Mouse (Mus musculus): ENCODE measurements around the gene Rbm4b. TPM values are rescaled to one million over a fixed set of nuclear protein-coding genes. Genes with fewer than 3 reads are reported as not detected.
"Not testable (repeated sequence)": the region's sequence is repeated elsewhere in the genome, so short reads cannot be mapped to it uniquely, and the experiment has no call there.

The Rbm4b gene
- polyA plus RNA-seq, 1 experiment from 2014 or later = 41.1 TPM

- Histone ChIP-seq H3K9ac (ENCODE audit: low read depth, low read length) (no peak overlapping the region), H3K27ac (replicated peaks; ENCODE audit: low read depth, low read length) (no peak overlapping the region), H3K9me3 (ENCODE audit: control insufficient read depth, low read length) (no peaks in the 10 kb centered on the region), H3K4me3 (ENCODE audit: low read depth, low read length) (no peak overlapping the region), H3K36me3 (ENCODE audit: control insufficient read depth, insufficient read depth, low read length) (no peaks in the 10 kb centered on the region; the same call in 1 of the 2 replicates), H3K27me3 (replicated peaks; ENCODE audit: control insufficient read depth, insufficient read depth, low read length) (no peaks in the 10 kb centered on the region), H3K4me1 (ENCODE audit: control insufficient read depth, insufficient read depth, low read length) (no peaks in the 10 kb centered on the region), H3K4me2 (ENCODE audit: low read depth, low read length) (no peak overlapping the region)
- WGBS = 82% methylated on average over 10 of the region's 10 CpGs
- DNase-seq (ENCODE audit: low spot score) (no peak), ATAC-seq (ENCODE audit: low read depth) (no peak)
Observed at GRCm38 (mm10) chr19:4748493-4748892, 7.8 kb upstream of the Rbm4b start.

- Histone ChIP-seq H3K36me3 (ENCODE audit: control insufficient read depth, insufficient read depth, low read length) (no peaks in the 10 kb centered on the region; the same call in 1 of the 2 replicates), H3K9me3 (ENCODE audit: control insufficient read depth, low read length) (no peaks in the 10 kb centered on the region), H3K4me3 (ENCODE audit: low read depth, low read length) (no peak overlapping the region), H3K4me2 (ENCODE audit: low read depth, low read length) (no peak overlapping the region), H3K27me3 (replicated peaks; ENCODE audit: control insufficient read depth, insufficient read depth, low read length) (no peaks in the 10 kb centered on the region), H3K4me1 (ENCODE audit: control insufficient read depth, insufficient read depth, low read length) (no peaks in the 10 kb centered on the region), H3K27ac (replicated peaks; ENCODE audit: low read depth, low read length) (no peak overlapping the region), H3K9ac (ENCODE audit: low read depth, low read length) (no peak overlapping the region)
- no peak for DNase-seq (ENCODE audit: low spot score)
- 74% methylated on average over 6 of the region's 6 CpGs for WGBS
- no peak for ATAC-seq (ENCODE audit: low read depth)
Observed at GRCm38 (mm10) chr19:4749975-4750374, 6.3 kb upstream of the Rbm4b start.

- H3K4me3 ChIP-seq (ENCODE audit: low read depth, low read length) = peak overlapping the region; percentile 58
- H3K4me2 ChIP-seq (ENCODE audit: low read depth, low read length) = peak overlapping the region; percentile 75
- ATAC-seq (ENCODE audit: low read depth) (peak; percentile 79), DNase-seq (ENCODE audit: low spot score) (peak; percentile 94)
- H3K27ac ChIP-seq (replicated peaks; ENCODE audit: low read depth, low read length) = peak overlapping the region; percentile 90
- no peaks in the 10 kb centered on the region for H3K27me3 ChIP-seq (replicated peaks; ENCODE audit: control insufficient read depth, insufficient read depth, low read length)
- WGBS = 1% methylated on average over 10 of the region's 10 CpGs
- H3K9me3 ChIP-seq (ENCODE audit: control insufficient read depth, low read length) = no peaks in the 10 kb centered on the region
- H3K36me3 ChIP-seq (ENCODE audit: control insufficient read depth, insufficient read depth, low read length) = peaks cover 24% of the 10 kb centered on the region
- H3K4me1 ChIP-seq (ENCODE audit: control insufficient read depth, insufficient read depth, low read length) = peaks cover 23% of the 10 kb centered on the region
- peak overlapping the region; percentile 62 for H3K9ac ChIP-seq (ENCODE audit: low read depth, low read length)
Observed at GRCm38 (mm10) chr19:4755565-4756192, 618 bp upstream of the Rbm4b start.

- Histone ChIP-seq H3K36me3 (ENCODE audit: control insufficient read depth, insufficient read depth, low read length) (peaks cover 37% of the 10 kb centered on the region), H3K27me3 (replicated peaks; ENCODE audit: control insufficient read depth, insufficient read depth, low read length) (no peaks in the 10 kb centered on the region), H3K9ac (ENCODE audit: low read depth, low read length) (peak overlapping the region; percentile 80), H3K9me3 (ENCODE audit: control insufficient read depth, low read length) (no peaks in the 10 kb centered on the region), H3K4me2 (ENCODE audit: low read depth, low read length) (peak overlapping the region; percentile 75), H3K4me1 (ENCODE audit: control insufficient read depth, insufficient read depth, low read length) (peaks cover 23% of the 10 kb centered on the region), H3K27ac (replicated peaks; ENCODE audit: low read depth, low read length) (peak overlapping the region; percentile 90; the same call in 1 of the 2 replicates), H3K4me3 (ENCODE audit: low read depth, low read length) (peak overlapping the region; percentile 58)
- ATAC-seq (ENCODE audit: low read depth) (no peak), DNase-seq (ENCODE audit: low spot score) (no peak)
- WGBS = 9% methylated on average over 9 of the region's 9 CpGs
Observed at GRCm38 (mm10) chr19:4756921-4757320, 624 bp downstream of the Rbm4b start.

GRCm38 (mm10) chr19:4760544-4760943 lies 4.2 kb downstream of the Rbm4b start:
- Histone ChIP-seq H3K4me1 (ENCODE audit: control insufficient read depth, insufficient read depth, low read length) (peaks cover 23% of the 10 kb centered on the region), H3K36me3 (ENCODE audit: control insufficient read depth, insufficient read depth, low read length) (peaks cover 72% of the 10 kb centered on the region)
- not testable (repeated sequence) for H3K9me3 ChIP-seq (ENCODE audit: control insufficient read depth, low read length); ATAC-seq (ENCODE audit: low read depth); H3K27me3 ChIP-seq (replicated peaks; ENCODE audit: control insufficient read depth, insufficient read depth, low read length); DNase-seq (ENCODE audit: low spot score); H3K9ac ChIP-seq (ENCODE audit: low read depth, low read length); H3K4me3 ChIP-seq (ENCODE audit: low read depth, low read length); H3K27ac ChIP-seq (replicated peaks; ENCODE audit: low read depth, low read length); H3K4me2 ChIP-seq (ENCODE audit: low read depth, low read length)
- WGBS = 86% methylated on average over 8 of the region's 8 CpGs

GRCm38 (mm10) chr19:4762876-4763275 lies 6.6 kb downstream of the Rbm4b start:
- peaks cover 88% of the 10 kb centered on the region for H3K36me3 ChIP-seq (ENCODE audit: control insufficient read depth, insufficient read depth, low read length)
- peaks cover 18% of the 10 kb centered on the region for H3K4me1 ChIP-seq (ENCODE audit: control insufficient read depth, insufficient read depth, low read length)
- DNase-seq (ENCODE audit: low spot score) = peak; percentile 5
- H3K9me3 ChIP-seq (ENCODE audit: control insufficient read depth, low read length) = no peaks in the 10 kb centered on the region
- no peak for ATAC-seq (ENCODE audit: low read depth)
- H3K4me3 ChIP-seq (ENCODE audit: low read depth, low read length) = no peak overlapping the region
- WGBS = 67% methylated on average over 1 of the region's 1 CpGs
- no peak overlapping the region for H3K4me2 ChIP-seq (ENCODE audit: low read depth, low read length)
- H3K27ac ChIP-seq (replicated peaks; ENCODE audit: low read depth, low read length) = no peak overlapping the region
- H3K9ac ChIP-seq (ENCODE audit: low read depth, low read length) = no peak overlapping the region
- no peaks in the 10 kb centered on the region for H3K27me3 ChIP-seq (replicated peaks; ENCODE audit: control insufficient read depth, insufficient read depth, low read length)

GRCm38 (mm10) chr19:4767507-4768148 lies 11.3 kb downstream of the Rbm4b start:
- DNase-seq (ENCODE audit: low spot score) = no peak
- ATAC-seq (ENCODE audit: low read depth) = no peak
- Histone ChIP-seq H3K9ac (ENCODE audit: low read depth, low read length) (no peak overlapping the region), H3K27me3 (replicated peaks; ENCODE audit: control insufficient read depth, insufficient read depth, low read length) (no peaks in the 10 kb centered on the region), H3K4me1 (ENCODE audit: control insufficient read depth, insufficient read depth, low read length) (no peaks in the 10 kb centered on the region), H3K4me3 (ENCODE audit: low read depth, low read length) (no peak overlapping the region), H3K9me3 (ENCODE audit: control insufficient read depth, low read length) (no peaks in the 10 kb centered on the region), H3K27ac (replicated peaks; ENCODE audit: low read depth, low read length) (no peak overlapping the region), H3K4me2 (ENCODE audit: low read depth, low read length) (no peak overlapping the region), H3K36me3 (ENCODE audit: control insufficient read depth, insufficient read depth, low read length) (peaks cover 94% of the 10 kb centered on the region)
- WGBS = 73% methylated on average over 12 of the region's 12 CpGs

GRCm38 (mm10) chr19:4772785-4773184 lies 16.5 kb downstream of the Rbm4b start:
- H3K9ac ChIP-seq (ENCODE audit: low read depth, low read length) = no peak overlapping the region
- ATAC-seq (ENCODE audit: low read depth) (no peak), DNase-seq (ENCODE audit: low spot score) (no peak)
- H3K4me3 ChIP-seq (ENCODE audit: low read depth, low read length) = no peak overlapping the region
- H3K27me3 ChIP-seq (replicated peaks; ENCODE audit: control insufficient read depth, insufficient read depth, low read length) = no peaks in the 10 kb centered on the region
- WGBS = 85% methylated on average over 3 of the region's 3 CpGs
- H3K9me3 ChIP-seq (ENCODE audit: control insufficient read depth, low read length) = no peaks in the 10 kb centered on the region
- H3K4me2 ChIP-seq (ENCODE audit: low read depth, low read length) = no peak overlapping the region
- H3K36me3 ChIP-seq (ENCODE audit: control insufficient read depth, insufficient read depth, low read length) = peaks cover 96% of the 10 kb centered on the region
- no peak overlapping the region for H3K27ac ChIP-seq (replicated peaks; ENCODE audit: low read depth, low read length)
- H3K4me1 ChIP-seq (ENCODE audit: control insufficient read depth, insufficient read depth, low read length) = no peaks in the 10 kb centered on the region

GRCm38 (mm10) chr19:4782891-4783290 lies 26.6 kb downstream of the Rbm4b start:
- H3K4me1 ChIP-seq (ENCODE audit: control insufficient read depth, insufficient read depth, low read length) = 0 out of 2 replicates have a peak, but pooled peaks cover 4% of the 10 kb centered on the region
- no peak overlapping the region for H3K9ac ChIP-seq (ENCODE audit: low read depth, low read length)
- DNase-seq (ENCODE audit: low spot score) (no peak), ATAC-seq (ENCODE audit: low read depth) (no peak)
- H3K27me3 ChIP-seq (replicated peaks; ENCODE audit: control insufficient read depth, insufficient read depth, low read length) = no peaks in the 10 kb centered on the region
- no peak overlapping the region for H3K4me2 ChIP-seq (ENCODE audit: low read depth, low read length)
- peaks cover 98% of the 10 kb centered on the region for H3K36me3 ChIP-seq (ENCODE audit: control insufficient read depth, insufficient read depth, low read length)
- WGBS = 88% methylated on average over 2 of the region's 2 CpGs
- H3K4me3 ChIP-seq (ENCODE audit: low read depth, low read length) = no peak overlapping the region
- no peaks in the 10 kb centered on the region for H3K9me3 ChIP-seq (ENCODE audit: control insufficient read depth, low read length)
- H3K27ac ChIP-seq (replicated peaks; ENCODE audit: low read depth, low read length) = no peak overlapping the region

Measured in embryonic facial prominence, embryonic 14.5 days (tissue).